Mouse (Mus musculus) MEL (cell line): ENCODE measurements around the gene Slc16a12. TPM values are rescaled to one million over a fixed set of nuclear protein-coding genes. Genes with fewer than 3 reads are reported as not detected.

Experiments used
- DNase-seq: peaks from one replicate; pipeline ENCODE4 v3.0.0; 2011; ENCODE audit warnings: low read depth, low spot score
- H3K27ac ChIP-seq: 2 replicates; pipeline ENCODE4 v1.5.1; 2012; ENCODE audit warnings: low read depth, mild to moderate bottlenecking, control low read depth, low read length, moderate library complexity; ENCODE audit not compliant: control insufficient read depth
- H3K27me3 ChIP-seq, 2 experiments: fragments of 150-350 bp in 1 of 2; sonication (generic) in 1 of 2; 2 replicates each; pipeline ENCODE4 v1.6.1; 2012; ENCODE audit warnings: low read length in 2 of 2, mild to moderate bottlenecking in 2 of 2, improper control_type of control experiment in 1 of 2, moderate library complexity in 1 of 2; ENCODE audit not compliant: insufficient read depth in 2 of 2, control insufficient read depth in 1 of 2
- H3K36me3 ChIP-seq, 2 experiments: 2 replicates each; pipeline ENCODE4 v1.6.1; 2012 to 2014; ENCODE audit warnings: low read length in 2 of 2, improper control_type of control experiment in 1 of 2, inconsistent platforms in 1 of 2, mild to moderate bottlenecking in 1 of 2; ENCODE audit not compliant: insufficient read depth in 2 of 2, control insufficient read depth in 1 of 2
- H3K4me1 ChIP-seq, 2 experiments: fragments of 150-350 bp in 1 of 2; sonication (generic) in 1 of 2; 2 replicates each; pipeline ENCODE4 v1.6.1; 2012; ENCODE audit warnings: low read length in 2 of 2, improper control_type of control experiment in 1 of 2, mild to moderate bottlenecking in 1 of 2; ENCODE audit not compliant: insufficient read depth in 2 of 2, control insufficient read depth in 1 of 2
- H3K4me3 ChIP-seq, 2 experiments: fragments of 150-350 bp in 1 of 2; sonication (generic) in 1 of 2; 2 replicates each; pipeline ENCODE4 v1.5.1; 2012; ENCODE audit warnings: low read depth in 2 of 2, low read length in 2 of 2, mild to moderate bottlenecking in 2 of 2, moderate library complexity in 2 of 2, control low read depth in 1 of 2, improper control_type of control experiment in 1 of 2; ENCODE audit not compliant: control insufficient read depth in 1 of 2, insufficient read depth in 1 of 2
- H3K79me2 ChIP-seq: 2 replicates; pipeline ENCODE4 v1.6.1; 2012; ENCODE audit warnings: mild to moderate bottlenecking, low read length, moderate library complexity; ENCODE audit not compliant: control insufficient read depth, poor library complexity, insufficient read depth
- H3K9ac ChIP-seq: 2 replicates; pipeline ENCODE4 v1.6.1; 2012; ENCODE audit warnings: low read depth, mild to moderate bottlenecking, control low read depth, low read length, moderate library complexity; ENCODE audit not compliant: control insufficient read depth, poor library complexity, severe bottlenecking
- H3K9me3 ChIP-seq: fragments of 150-350 bp; sonication (generic); replicated peaks from 2 replicates; pipeline ENCODE4 v1.6.1; 2012; ENCODE audit warnings: mild to moderate bottlenecking, low read length, improper control_type of control experiment, moderate library complexity; ENCODE audit not compliant: insufficient read depth
- BHLHE40 ChIP-seq: IDR thresholded peaks from 2 replicates; pipeline ENCODE4 v1.6.1; 2012; ENCODE audit warnings: low read depth, mild to moderate bottlenecking, inconsistent platforms, low read length, improper control_type of control experiment, borderline replicate concordance
- CTCF ChIP-seq, 3 experiments: IDR thresholded peaks in 2 of 3; conservative IDR thresholded peaks in 1 of 3; 2 replicates each; pipeline ENCODE4 v1.5.1; 2011 to 2012; ENCODE audit warnings: low read length in 3 of 3, low read depth in 2 of 3, mild to moderate bottlenecking in 2 of 3, improper control_type of control experiment in 1 of 3, inconsistent platforms in 1 of 3, mixed read lengths in 1 of 3, moderate library complexity in 1 of 3; ENCODE audit not compliant: control insufficient read depth in 1 of 3, insufficient read depth in 1 of 3, poor library complexity in 1 of 3, severe bottlenecking in 1 of 3
- ETS1 ChIP-seq: IDR thresholded peaks from 2 replicates; pipeline ENCODE4 v1.6.1; 2012; ENCODE audit warnings: low read depth, mild to moderate bottlenecking, inconsistent platforms, low read length, improper control_type of control experiment, moderate library complexity
- GABPA ChIP-seq: IDR thresholded peaks from 2 replicates; pipeline ENCODE4 v1.6.1; 2012; ENCODE audit warnings: low read depth, mild to moderate bottlenecking, inconsistent platforms, low read length, improper control_type of control experiment, moderate library complexity
- JUND ChIP-seq: IDR thresholded peaks from 2 replicates; pipeline ENCODE4 v1.6.1; 2011; ENCODE audit warnings: low read depth, mild to moderate bottlenecking, improper control_type of control experiment, low read length
- KAT2A ChIP-seq: conservative IDR thresholded peaks from 2 replicates; pipeline ENCODE4 v1.6.1; 2012; ENCODE audit warnings: low read depth, low read length, improper control_type of control experiment, inconsistent platforms
- MAFK ChIP-seq: IDR thresholded peaks from 2 replicates; pipeline ENCODE4 v1.6.1; 2011; ENCODE audit warnings: low read depth, mild to moderate bottlenecking, low read length, improper control_type of control experiment, borderline replicate concordance
- MAZ ChIP-seq: IDR thresholded peaks from 2 replicates; pipeline ENCODE4 v1.6.1; 2012; ENCODE audit warnings: low read depth, mild to moderate bottlenecking, inconsistent platforms, low read length, improper control_type of control experiment
- MYB ChIP-seq: IDR thresholded peaks from 2 replicates; pipeline ENCODE4 v1.6.1; 2011; ENCODE audit warnings: mild to moderate bottlenecking, low read depth, low read length, improper control_type of control experiment
- MYC ChIP-seq: IDR thresholded peaks from 2 replicates; pipeline ENCODE4 v1.6.1; 2011; ENCODE audit warnings: low read depth, mild to moderate bottlenecking, low read length, improper control_type of control experiment, moderate library complexity
- NELFE ChIP-seq: IDR thresholded peaks from 2 replicates; pipeline ENCODE4 v1.6.1; 2011; ENCODE audit warnings: low read depth, low read length, improper control_type of control experiment
- NRF1 ChIP-seq: IDR thresholded peaks from 2 replicates; pipeline ENCODE4 v1.6.1; 2014; ENCODE audit warnings: low read depth, mild to moderate bottlenecking, inconsistent platforms, low read length, improper control_type of control experiment, moderate library complexity; ENCODE audit not compliant: poor library complexity, insufficient read depth, severe bottlenecking
- POLR2A ChIP-seq, 2 experiments: IDR thresholded peaks; 2 replicates each; pipeline ENCODE4 v1.6.1; 2011 to 2012; ENCODE audit warnings: low read length in 2 of 2, mild to moderate bottlenecking in 2 of 2, control low read depth in 1 of 2, improper control_type of control experiment in 1 of 2, low read depth in 1 of 2, moderate library complexity in 1 of 2; ENCODE audit not compliant: control insufficient read depth in 1 of 2, insufficient read depth in 1 of 2, poor library complexity in 1 of 2
- POLR2AphosphoS5 ChIP-seq: IDR thresholded peaks from 2 replicates; pipeline ENCODE4 v1.6.1; 2012; ENCODE audit warnings: low read depth, borderline replicate concordance, mild to moderate bottlenecking, inconsistent platforms, low read length, moderate library complexity, mixed read lengths
- RAD21 ChIP-seq: IDR thresholded peaks from 2 replicates; pipeline ENCODE4 v1.6.1; 2011; ENCODE audit warnings: mild to moderate bottlenecking, low read depth, low read length, improper control_type of control experiment
- RCOR1 ChIP-seq: IDR thresholded peaks from 2 replicates; pipeline ENCODE4 v1.6.1; 2012; ENCODE audit warnings: low read depth, mild to moderate bottlenecking, inconsistent platforms, low read length, improper control_type of control experiment
- SMC3 ChIP-seq: IDR thresholded peaks from 2 replicates; pipeline ENCODE4 v1.6.1; 2011; ENCODE audit warnings: low read depth, low read length, improper control_type of control experiment
- TAL1 ChIP-seq: IDR thresholded peaks from 2 replicates; pipeline ENCODE4 v1.6.1; 2012; ENCODE audit warnings: mild to moderate bottlenecking, inconsistent platforms, low read length, moderate library complexity, mixed read lengths
- TCF12 ChIP-seq: IDR thresholded peaks from 2 replicates; pipeline ENCODE4 v1.6.1; 2014; ENCODE audit warnings: low read depth, mild to moderate bottlenecking, inconsistent platforms, low read length, improper control_type of control experiment, moderate library complexity
- UBTF ChIP-seq: IDR thresholded peaks from 2 replicates; pipeline ENCODE4 v1.6.1; 2012; ENCODE audit warnings: low read depth, mild to moderate bottlenecking, inconsistent platforms, low read length, improper control_type of control experiment, moderate library complexity, borderline replicate concordance; ENCODE audit not compliant: insufficient read depth
- USF1 ChIP-seq: IDR thresholded peaks from 2 replicates; pipeline ENCODE4 v1.6.1; 2014; ENCODE audit warnings: low read depth, mild to moderate bottlenecking, inconsistent platforms, low read length, improper control_type of control experiment, moderate library complexity
- ZC3H11A ChIP-seq: IDR thresholded peaks from 2 replicates; pipeline ENCODE4 v1.6.1; 2012; ENCODE audit warnings: low read depth, mild to moderate bottlenecking, inconsistent platforms, low read length, improper control_type of control experiment
- polyA plus RNA-seq, 2 experiments: library from polyadenylated mRNA; stranded (reverse) in 1 of 2; unstranded in 1 of 2; fragments of >175 nt in 1 of 2; fragments of >200 nt in 1 of 2; gene quantifications; 2 replicates each; pipeline versions ENCODE4 v1.2.1 to v1.2.4; 2012; ENCODE audit warnings: low replicate concordance in 2 of 2, low read depth in 1 of 2; ENCODE audit not compliant: insufficient read length in 2 of 2, insufficient read depth in 1 of 2, missing spikeins in 1 of 2
- total RNA-seq: library from RNA; depleted of rRNA; stranded (reverse); fragments of 300-350 nt; gene quantifications from 2 replicates; pipeline ENCODE4 v1.2.3, GENCODE M21; 2012

Slc16a12 gene
- total and polyA plus RNA-seq, 3 experiments: 0.06 TPM; not detected in 2

GRCm38 (mm10) chr19:34636933-34637557, 110.0 kb downstream of the Slc16a12 start:
- no peak overlapping the region for H3K9ac ChIP-seq
- H3K27ac ChIP-seq: no peak overlapping the region
- H3K4me3 ChIP-seq: no peak overlapping the region
- DNase-seq: peak; percentile 50
- TF ChIP-seq ZC3H11A (peak; percentile 66; the same call in 1 of the 2 replicates), MAFK (no peak), CTCF (IDR thresholded peaks at IDR 0.05 in 2 of 3, conservative IDR thresholded peaks at IDR 0.05 in 1 of 3; ENCODE audit: control insufficient read depth in 1 of 3, insufficient read depth in 1 of 3, low read depth in 2 of 3, low read length in 3 of 3, poor library complexity in 1 of 3, severe bottlenecking in 1 of 3) (peak; percentile 65 to 90 (median 66)), RAD21 (peak; percentile 87), SMC3 (peak; percentile 95), NRF1 (no peak), MYC (no peak), BHLHE40 (no peak), USF1 (no peak), TCF12 (no peak)
- TF ChIP-seq, all 39 proteins: peak for 4
- no peaks in the 10 kb centered on the region for H3K9me3 ChIP-seq
- H3K27me3 ChIP-seq: no peaks in the 10 kb centered on the region; a peak in 2 of 4 replicates
- no peaks in the 10 kb centered on the region for H3K36me3 ChIP-seq
- no peaks in the 10 kb centered on the region for H3K79me2 ChIP-seq
- no peaks in the 10 kb centered on the region for H3K4me1 ChIP-seq

GRCm38 (mm10) chr19:34633484-34633883, 113.6 kb downstream of the Slc16a12 start:
- no peak overlapping the region for H3K9ac ChIP-seq
- H3K27ac ChIP-seq: no peak overlapping the region
- H3K79me2 ChIP-seq: no peaks in the 10 kb centered on the region
- H3K4me3 ChIP-seq: no peak overlapping the region
- no peaks in the 10 kb centered on the region for H3K36me3 ChIP-seq
- no peaks in the 10 kb centered on the region for H3K4me1 ChIP-seq
- TF ChIP-seq MAZ (no peak), RCOR1 (no peak), MYB (no peak), UBTF (no peak), MYC (no peak), JUND (no peak), POLR2A (IDR thresholded peaks at IDR 0.05; ENCODE audit: control insufficient read depth in 1 of 2, insufficient read depth in 1 of 2, low read depth in 1 of 2, low read length in 2 of 2, poor library complexity in 1 of 2) (no peak), ETS1 (no peak), POLR2AphosphoS5 (no peak), NELFE (no peak), TAL1 (no peak), GABPA (no peak), TCF12 (no peak), KAT2A (no peak)
- no peak for DNase-seq
- peaks cover 0 to 2% of the 10 kb centered on the region in 2 experiments for H3K27me3 ChIP-seq
- H3K9me3 ChIP-seq: no peaks in the 10 kb centered on the region
